Mouse (Mus musculus): ENCODE data around the gene Mup5.

- no peak for TF ChIP-seq HCFC1 (IDR thresholded peaks at IDR 0.05; ENCODE audit: borderline replicate concordance, insufficient read depth, low read length)
- TF ChIP-seq ZC3H11A (IDR thresholded peaks at IDR 0.05; ENCODE audit: borderline replicate concordance, low read depth, low read length): no peak
- no peak for TF ChIP-seq CHD2 (IDR thresholded peaks at IDR 0.05; ENCODE audit: low read depth, low read length)
Observed at GRCm38 (mm10) chr4:61855344-61855743, 20.3 kb upstream of the Mup5 start.

Measured in ES-E14 (cell line).